Mouse (Mus musculus) liver, adult 2 months (tissue): ENCODE data around the gene Kcnh4.

Source experiments
- CTCF ChIP-seq: fragments of 200-500 bp; IDR thresholded peaks from 2 replicates; pipeline ENCODE4 v1.5.1; 2011; ENCODE audit warnings: low read depth, low read length, control low read depth
- POLR2A ChIP-seq: fragments of 200-500 bp; IDR thresholded peaks from 2 replicates; pipeline ENCODE4 v1.6.1; 2011; ENCODE audit warnings: low read length, control low read depth; ENCODE audit not compliant: insufficient read depth; ENCODE audit errors: extremely low read depth

DNA sequence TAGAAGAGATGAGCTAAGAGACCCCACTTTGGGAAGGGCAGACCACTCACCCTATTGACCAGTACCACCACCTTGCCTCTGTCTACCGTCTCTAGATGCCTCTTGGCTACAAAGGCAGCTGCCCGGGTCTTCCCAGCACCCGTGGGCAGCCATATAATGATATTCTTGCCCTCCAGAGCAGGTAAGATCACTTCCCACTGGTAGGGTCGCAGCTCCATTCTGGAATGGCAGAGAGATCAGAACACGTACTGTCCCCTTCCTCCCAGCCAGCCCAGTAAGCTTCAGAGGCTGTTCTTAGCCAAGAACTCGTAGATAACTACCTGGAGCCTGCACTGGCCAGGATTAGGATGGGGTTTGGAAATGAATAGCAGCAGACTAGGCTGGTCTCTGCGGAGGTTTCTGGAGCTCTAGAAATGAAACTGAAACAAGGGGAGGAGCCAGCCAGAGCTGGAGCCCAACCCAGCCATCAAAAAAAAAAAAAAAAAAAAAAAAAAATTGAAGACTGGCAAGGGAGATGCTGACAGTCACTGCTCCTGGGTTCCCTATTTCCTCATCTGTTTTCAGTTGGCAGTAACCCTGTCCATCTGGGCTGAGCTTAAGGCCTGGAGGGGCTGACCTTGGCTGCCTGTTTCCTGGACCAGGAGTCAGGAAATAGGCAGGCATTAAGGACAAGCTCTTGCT lies 55.8 kb downstream of the Kcnh4 start, which contains the start of gene Dhx58:
- TF ChIP-seq CTCF (no peak), POLR2A (no peak)
